Mouse (Mus musculus): Measurements from ENCODE around the gene Mier1.

DNA sequence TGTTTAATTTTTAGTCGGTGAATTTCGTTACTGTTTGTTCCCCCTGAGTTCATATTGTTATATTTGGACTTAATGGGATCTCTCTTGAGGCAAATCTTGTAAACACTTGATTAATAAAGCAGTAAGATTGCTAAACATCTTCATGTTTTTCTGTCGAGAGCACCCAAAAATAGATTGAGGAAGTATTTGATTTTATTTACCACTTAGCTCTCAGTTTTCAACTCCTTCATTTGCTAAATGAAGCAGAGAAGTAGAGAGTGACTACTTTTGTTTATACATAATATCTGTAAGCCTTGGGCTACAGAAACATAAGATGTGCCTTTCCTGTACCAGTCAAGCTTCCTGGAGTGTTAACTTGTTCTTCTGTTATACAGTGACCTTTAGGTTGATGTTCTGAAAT, 6.2 kb downstream of the Mier1 start:
- no peak for TF ChIP-seq POLR2A (IDR thresholded peaks at IDR 0.05; ENCODE audit: borderline replicate concordance, extremely low read depth, insufficient read depth, insufficient read length, poor library complexity, severe bottlenecking)
- TF ChIP-seq CTCF (IDR thresholded peaks at IDR 0.05; ENCODE audit: borderline replicate concordance, extremely low read depth, insufficient read depth, insufficient read length): no peak
